Mouse (Mus musculus): ENCODE measurements at regions not wholly inside any gene's neighbourhood (a gene's known extent, or its start where the extent isn't known, plus 50 kb on each side); places are given as distances from the start of the nearest gene placed in this dataset.

DNA sequence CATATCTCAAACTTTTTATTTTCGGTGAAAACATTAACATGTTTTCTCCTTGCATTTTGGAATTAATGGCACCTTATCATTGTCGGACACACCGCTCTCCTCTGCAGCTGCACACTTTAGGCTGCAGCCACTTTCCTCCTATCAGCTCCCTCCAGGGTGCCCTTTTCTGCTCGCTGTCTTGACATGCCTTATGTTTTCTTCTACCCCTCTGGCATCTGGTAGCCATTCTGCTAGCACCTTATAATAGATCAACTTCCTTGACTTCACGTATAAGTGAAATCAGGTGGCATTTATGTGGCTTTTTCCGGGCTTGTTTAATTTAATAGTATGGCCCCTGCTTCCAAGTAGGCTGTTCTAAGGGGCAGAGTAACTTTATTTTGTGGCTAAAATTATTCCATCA is 747.8 kb downstream of the Slitrk6 start:
- DNase-seq (ENCODE audit: low spot score), result no peak

DNA sequence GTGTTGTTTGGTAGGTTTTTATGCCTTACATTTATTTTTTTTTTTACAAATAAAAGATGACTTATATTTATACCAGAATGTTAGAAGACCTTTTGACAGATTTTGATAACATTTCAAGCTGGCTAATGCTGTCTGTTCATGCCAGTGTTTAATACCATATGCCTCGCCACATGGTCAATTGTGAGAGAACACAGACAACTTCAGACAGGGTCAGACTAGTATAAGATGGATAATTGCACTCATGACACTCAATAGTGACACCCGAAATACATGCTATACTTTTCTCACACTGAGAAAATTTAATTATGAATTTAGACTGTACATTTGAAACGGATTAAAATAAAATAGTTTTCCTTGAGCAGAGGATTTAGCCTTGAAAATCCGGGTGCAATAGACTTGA is 769.9 kb downstream of the Slitrk6 start:
- no peak for DNase-seq (ENCODE audit: low spot score)

DNA sequence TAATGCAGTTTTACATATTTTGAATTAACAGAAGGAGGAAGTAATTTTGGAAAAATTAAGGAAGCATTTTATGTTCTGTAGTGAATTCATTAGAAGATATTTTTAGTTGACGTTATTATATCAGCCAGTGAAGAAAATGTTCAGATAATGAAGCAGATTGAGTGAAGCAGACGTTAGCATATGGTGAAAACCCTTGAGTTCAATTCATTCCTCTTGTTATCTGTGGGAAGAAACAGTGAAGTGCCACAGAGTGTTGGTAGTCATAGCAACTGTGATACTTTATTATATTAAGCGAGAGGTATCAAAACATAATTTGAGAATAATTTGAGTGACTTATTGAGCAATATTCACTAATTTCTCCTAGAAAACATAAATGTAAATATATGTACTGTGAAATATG is 796.9 kb downstream of the Slitrk6 start:
- no peak for DNase-seq (ENCODE audit: low spot score)

DNA sequence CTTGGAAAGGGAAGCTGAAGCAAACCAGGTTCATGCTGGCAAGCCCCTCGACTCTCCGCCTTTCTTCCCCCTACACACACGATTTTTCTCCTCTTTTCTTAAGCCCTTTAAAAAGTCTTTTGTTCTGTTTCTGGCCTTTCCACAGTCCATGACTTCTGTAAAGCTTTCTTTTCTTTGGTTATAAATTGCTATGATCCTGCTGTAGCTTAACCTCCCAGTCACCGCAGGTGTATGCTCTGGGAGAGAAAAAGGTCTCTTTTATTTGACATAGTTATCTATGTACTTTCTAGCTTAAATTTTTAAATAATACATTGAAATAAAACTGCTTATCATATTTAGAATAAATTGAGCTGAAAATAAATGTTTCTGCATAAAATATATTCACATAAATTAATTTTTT is 813.0 kb downstream of the Slitrk6 start:
- DNase-seq (ENCODE audit: low spot score), result no peak

DNA sequence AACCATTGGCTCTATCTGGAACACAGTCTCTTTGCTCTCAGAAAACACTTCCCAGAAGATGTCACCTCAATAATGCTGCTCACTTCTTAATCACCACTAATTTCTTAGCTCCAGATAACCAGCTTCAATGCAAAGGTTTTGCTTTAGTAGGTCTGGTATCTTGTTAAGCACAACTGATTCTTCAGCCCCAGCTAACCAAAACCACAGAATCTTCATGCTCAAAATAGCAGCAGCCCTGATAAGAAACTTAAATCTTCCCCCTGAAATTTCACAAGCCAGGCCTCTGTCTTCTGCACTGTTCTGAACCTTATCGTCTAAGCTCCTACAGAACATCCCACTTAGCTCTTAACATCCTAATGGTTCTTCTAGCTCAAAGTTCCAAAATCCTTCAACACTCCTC is 813.8 kb downstream of the Slitrk6 start:
- DNase-seq (ENCODE audit: low spot score), result no peak

DNA sequence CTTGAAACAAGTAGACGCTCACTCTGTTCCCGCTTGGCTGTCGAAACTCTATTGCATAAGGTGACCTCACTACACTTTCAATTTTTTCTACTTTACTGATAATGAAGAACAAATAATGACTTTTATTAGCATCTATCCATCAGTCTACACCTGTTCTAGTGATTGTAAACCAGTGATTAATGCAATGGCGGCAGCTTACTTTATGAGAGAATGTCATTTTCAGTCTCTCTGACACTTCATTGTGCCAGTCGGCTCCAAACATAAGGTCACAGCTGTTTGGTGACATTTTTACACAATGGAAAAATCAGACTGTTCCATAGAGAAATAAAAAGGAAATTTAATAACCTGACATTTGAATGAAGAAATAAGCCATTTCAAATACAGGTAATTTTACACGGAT is 817.5 kb downstream of the Slitrk6 start:
- no peak for DNase-seq (ENCODE audit: low spot score)

DNA sequence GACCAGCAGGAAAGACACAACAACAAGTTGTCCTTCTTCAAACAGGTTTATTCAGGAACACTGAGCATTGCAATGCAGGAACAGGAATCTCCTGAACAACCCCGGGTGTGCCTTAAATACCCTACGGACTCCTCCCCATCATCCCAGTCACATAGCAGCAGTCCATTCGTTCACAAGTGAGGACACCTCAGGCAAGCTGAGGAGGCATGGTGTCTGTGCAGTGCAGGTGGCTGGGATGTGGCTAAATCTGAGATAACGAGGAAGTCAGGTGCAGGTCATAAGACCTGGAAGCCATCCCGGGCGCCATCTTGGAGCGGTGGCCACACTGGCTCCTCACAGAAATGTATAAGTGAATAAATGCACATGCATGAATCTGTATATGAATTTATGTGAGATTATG is 826.0 kb downstream of the Slitrk6 start:
- DNase-seq (ENCODE audit: low spot score), result no peak

DNA sequence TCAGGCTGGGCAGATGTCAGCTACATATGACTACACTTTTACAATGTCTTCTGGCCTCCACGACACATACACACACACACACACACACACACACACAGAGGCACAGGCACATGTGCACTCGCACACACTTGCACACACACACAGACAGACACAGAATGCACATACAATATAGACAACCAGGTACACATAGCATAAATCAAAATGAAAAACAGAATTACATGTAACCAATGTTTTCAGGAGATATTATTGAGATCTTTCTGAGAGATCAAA is 863.1 kb downstream of the Slitrk6 start:
- DNase-seq (ENCODE audit: low spot score), result no peak

DNA sequence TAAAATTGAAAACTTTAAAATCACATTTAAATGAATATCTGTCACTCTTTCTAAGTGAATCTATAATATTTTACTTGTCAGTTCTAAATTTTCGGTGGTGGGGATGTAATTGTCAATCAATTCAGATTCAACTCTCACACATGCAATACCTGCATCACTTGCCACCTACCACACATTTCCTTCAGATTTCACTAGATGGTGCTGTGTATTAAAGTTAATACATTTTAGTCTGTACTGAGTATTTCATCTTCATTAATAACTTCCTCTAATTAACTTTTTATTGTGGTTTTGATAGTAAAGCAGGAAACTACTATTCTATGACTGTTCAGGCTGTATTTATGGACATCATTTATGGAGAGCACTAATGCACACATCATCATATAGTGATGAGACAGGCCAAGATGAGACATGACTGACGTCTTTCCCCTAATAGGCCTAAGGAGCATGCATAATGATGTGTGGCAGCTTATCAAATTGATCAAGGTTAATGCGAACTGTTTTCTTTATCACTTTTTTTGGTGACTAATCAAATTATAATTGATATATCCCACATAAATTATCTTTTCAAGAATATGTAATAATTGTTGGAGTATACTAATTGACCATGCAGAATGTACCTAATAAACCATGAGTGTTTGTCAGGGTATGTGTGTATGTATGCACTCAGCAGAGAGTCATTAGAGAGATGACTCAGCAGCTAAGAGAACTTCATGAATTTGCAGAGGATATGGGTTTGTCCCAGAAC is 863.6 kb downstream of the Slitrk6 start:
- no peak for DNase-seq (ENCODE audit: low spot score)

DNA sequence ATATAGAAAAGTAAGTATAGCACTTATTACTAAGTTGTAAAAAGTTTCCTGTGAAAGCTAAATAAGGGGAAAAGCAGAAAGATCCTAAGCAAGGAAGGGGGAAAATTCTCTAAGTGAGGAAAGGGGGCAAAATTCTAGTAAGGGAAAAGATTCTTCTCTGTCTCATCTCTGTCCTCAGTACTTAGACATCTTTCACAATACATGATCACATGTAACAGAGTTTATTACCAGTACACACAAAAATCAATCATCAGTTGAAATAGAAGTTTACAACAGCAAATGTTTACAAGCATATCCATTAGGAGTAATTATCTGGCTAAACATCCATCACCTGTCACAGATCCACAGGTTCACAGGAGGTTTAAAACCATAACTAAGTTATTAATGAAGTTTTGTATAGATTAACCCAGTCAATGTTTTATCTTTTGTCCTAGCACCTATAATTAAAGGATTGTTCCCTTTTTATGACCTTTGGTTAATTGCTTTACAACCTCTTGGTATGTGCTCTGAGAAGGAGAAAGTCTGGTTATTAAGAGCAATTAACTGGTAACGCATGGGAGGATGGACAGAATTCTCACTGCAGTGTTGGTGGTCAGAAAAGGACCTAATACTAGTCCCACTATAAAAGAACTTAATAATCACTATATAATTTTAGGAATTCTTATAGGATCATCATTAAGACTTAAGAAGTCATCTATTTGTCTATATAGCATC is 877.8 kb downstream of the Slitrk6 start:
- DNase-seq (ENCODE audit: low spot score), result no peak

DNA sequence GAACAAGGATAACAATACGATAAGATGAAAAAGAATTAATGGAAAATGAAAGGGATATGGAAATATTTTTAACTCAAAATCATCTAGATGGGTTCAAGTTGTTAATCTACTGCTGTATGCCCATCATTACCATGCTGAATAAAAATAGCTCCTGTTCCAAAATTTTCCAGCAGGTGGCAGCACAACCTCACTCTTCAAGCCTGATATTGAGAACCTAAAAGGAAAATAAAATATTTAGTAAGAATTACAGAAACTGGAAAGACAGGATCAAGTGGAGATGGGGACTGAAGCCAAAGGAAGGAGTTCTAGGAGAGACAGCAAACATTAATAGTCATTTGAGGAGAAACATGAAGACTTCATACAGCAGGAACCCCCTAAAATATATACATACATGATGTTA is 880.7 kb downstream of the Slitrk6 start:
- peak; percentile 16 for DNase-seq (ENCODE audit: low spot score)

DNA sequence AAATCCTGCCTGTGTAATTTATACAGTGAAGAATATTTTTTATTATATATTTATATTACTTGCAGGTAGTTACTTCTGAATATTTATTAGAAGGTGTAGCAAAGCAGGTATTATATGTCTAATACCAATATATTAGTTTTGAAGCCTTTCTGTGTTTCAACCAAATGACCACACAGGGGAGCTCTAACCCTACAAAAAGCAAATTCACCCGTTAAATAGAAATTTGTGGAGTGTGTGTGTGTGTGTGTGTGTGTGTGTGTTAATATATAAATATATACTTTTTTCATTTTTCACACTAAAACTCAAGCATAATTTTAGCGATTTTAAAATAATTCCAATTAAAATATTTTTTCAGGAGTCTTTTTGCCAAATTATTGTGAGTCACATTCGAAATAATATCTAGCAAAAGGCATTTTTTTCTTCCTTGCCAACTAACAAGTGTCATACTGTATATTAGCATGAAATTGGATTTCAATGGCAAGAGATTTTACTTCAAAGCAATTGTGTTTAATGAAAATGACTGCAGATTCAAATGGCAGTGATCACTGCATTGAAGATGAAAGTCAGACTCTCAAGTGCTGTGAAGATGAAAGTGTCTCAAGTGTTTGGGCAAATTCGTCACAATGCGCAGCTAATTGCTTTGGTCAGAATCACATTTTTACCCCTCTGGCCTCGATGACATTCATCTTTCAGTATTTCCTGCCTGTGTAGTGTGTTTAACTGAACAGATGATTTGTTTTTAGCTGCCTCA is 914.4 kb downstream of the Slitrk6 start:
- no peak for DNase-seq (ENCODE audit: low spot score)

DNA sequence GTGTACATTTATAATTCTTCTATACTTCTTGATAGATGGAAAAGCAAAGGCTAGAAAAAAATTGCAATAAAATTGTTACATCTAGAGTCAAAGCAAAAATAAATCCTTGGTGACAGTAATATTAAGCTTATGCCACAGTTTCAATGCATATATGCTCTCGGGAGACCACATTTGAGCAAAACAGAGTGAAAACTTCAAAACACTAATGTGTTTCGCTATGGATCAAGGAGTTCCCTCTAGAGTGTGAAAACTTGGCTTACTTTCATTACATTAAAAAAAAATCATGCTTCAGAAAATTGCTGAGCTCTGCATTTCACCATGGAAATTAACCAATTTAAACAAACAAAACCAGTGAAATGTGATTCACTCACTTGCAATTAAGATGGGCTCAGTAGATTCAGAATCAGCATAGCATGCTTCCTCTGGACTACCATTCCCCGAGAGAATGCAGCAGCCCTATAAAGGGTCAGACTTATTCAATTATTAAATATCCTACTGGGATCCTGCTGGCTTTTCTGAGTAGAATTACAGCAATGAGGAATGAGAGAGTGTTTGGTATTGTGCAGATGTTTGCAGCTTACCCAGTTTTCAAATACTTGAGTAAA is 888.7 kb upstream of the Slitrk1 start:
- DNase-seq (ENCODE audit: low spot score), result no peak

DNA sequence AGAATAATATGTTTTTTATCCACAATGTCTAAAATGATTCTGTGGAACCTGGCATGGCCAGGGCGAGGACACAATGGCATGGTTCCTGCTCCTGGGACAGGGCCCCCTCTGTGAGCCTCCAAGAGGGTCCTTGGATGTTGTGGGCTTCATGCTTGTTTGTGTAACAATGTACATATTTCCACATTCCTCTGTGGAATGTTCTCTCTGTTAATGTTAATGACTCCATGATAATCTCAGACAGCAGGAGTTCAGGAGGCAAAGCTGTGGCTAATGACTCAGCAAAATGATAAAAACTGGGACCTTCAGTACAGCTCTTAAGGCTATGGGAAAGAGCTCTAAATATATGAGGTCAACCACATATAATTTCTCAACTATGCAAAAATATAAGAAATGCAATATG is 858.3 kb upstream of the Slitrk1 start:
- DNase-seq (ENCODE audit: low spot score), result no peak

DNA sequence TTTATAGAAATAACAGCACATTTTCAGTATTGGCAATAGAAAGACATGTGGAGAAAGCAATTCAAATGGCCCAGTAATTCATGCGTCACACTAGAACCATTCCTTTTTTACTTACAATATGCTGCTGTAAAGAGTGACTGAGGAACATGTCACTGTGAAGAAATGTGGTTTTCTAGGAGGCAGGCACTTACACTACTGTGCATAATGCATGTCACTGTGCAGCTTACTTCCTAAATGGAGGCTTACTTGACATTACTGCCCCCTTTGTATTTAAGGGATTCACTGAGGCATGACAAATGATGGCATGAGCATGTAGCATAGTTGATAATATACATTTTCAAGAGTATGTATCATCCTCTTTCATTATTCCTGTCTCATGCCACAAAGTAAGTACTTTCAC is 846.9 kb upstream of the Slitrk1 start:
- DNase-seq (ENCODE audit: low spot score), result no peak

Data from c-Kit-positive CD71-positive TER-119-positive erythroid progenitor cells, embryonic 14.5 days (primary cell).